Mouse (Mus musculus) intestine, embryonic 14.5 days (tissue): Measurements from ENCODE around the gene Zscan26. TPM values are rescaled to one million over a fixed set of nuclear protein-coding genes. Genes with fewer than 3 reads are reported as not detected.
"Not testable (repeated sequence)": the region's sequence is repeated elsewhere in the genome, so short reads cannot be mapped to it uniquely, and the experiment has no call there.

Experiments used
- ATAC-seq: fragments of 200-750 bp; cut with Nextera tagmentation; replicated peaks from 2 replicates; pipeline ENCODE4 v1.8.0; 2017; ENCODE audit warnings: low read depth, moderate number of reproducible peaks, moderate TSS enrichment, moderate library complexity; ENCODE audit not compliant: low FRiP score, low TSS enrichment
- DNase-seq: peaks from one replicate; pipeline ENCODE4 v3.0.0-alpha.2; 2018; ENCODE audit warnings: low spot score
- H3K27ac ChIP-seq: fragments of 300-500 bp; sonication (generic); 2 replicates; pipeline ENCODE4 v1.5.1; 2014; ENCODE audit warnings: low read depth, mild to moderate bottlenecking, control low read depth
- H3K27me3 ChIP-seq: fragments of 300-500 bp; sonication (generic); replicated peaks from 2 replicates; pipeline ENCODE4 v1.6.1; 2014; ENCODE audit warnings: low read length, control low read depth; ENCODE audit not compliant: control insufficient read depth, insufficient read depth
- H3K36me3 ChIP-seq: fragments of 300-500 bp; sonication (generic); 2 replicates; pipeline ENCODE4 v1.6.1; 2014; ENCODE audit warnings: low read length, control low read depth; ENCODE audit not compliant: control insufficient read depth, insufficient read depth
- H3K4me1 ChIP-seq: fragments of 300-500 bp; sonication (generic); replicated peaks from 2 replicates; pipeline ENCODE4 v1.6.1; 2014; ENCODE audit warnings: low read length, control low read depth, mixed read lengths; ENCODE audit not compliant: control insufficient read depth, insufficient read depth
- H3K4me2 ChIP-seq: fragments of 300-500 bp; sonication (generic); 2 replicates; pipeline ENCODE4 v1.6.1; 2014; ENCODE audit warnings: low read length
- H3K4me3 ChIP-seq: fragments of 300-500 bp; sonication (generic); 2 replicates; pipeline ENCODE4 v1.5.1; 2014; ENCODE audit warnings: low read depth, low read length, control low read depth, mixed read lengths
- H3K9ac ChIP-seq: fragments of 300-500 bp; sonication (generic); 2 replicates; pipeline ENCODE4 v1.6.1; 2014; ENCODE audit warnings: mild to moderate bottlenecking, low read length
- H3K9me3 ChIP-seq: fragments of 300-500 bp; sonication (generic); 2 replicates; pipeline ENCODE4 v1.6.1; 2016; ENCODE audit warnings: low read length, control low read depth; ENCODE audit not compliant: control insufficient read depth
- WGBS: fragments of 180-500 bp; shearing (Covaris S2); extraction: QIAGEN DNeasy Blood & Tissue Kit; methylation state at CpG from one replicate; pipeline ENCODE4 v1.1.7; 2014; 5-methylcytosine and 5-hydroxymethylcytosine counted together
- polyA plus RNA-seq: library from polyadenylated mRNA; unstranded; fragments of >200 nt; fragmentation: Nextera tagmentation; extraction: Ambion mirVana; gene quantifications from 2 replicates; pipeline ENCODE4 v1.2.1, GENCODE M21; 2014

Zscan26 gene
- polyA plus RNA-seq, 1 experiment from 2014 or later = 23.0 TPM

- peak; percentile 94 for DNase-seq
- Histone ChIP-seq H3K9ac (peak within 1 kb of the TSS; percentile 90), H3K4me2 (peak within 1 kb of the TSS; percentile 67), H3K4me3 (peak within 1 kb of the TSS; percentile 83), H3K27me3 (no peaks in the 10 kb centered on the region), H3K9me3 (no peaks in the 10 kb centered on the region), H3K27ac (peak within 1 kb of the TSS; percentile 64; the same call in 1 of the 2 replicates), H3K36me3 (peaks cover 14% of the 10 kb centered on the region; the same call in 1 of the 2 replicates), H3K4me1 (0 out of 2 replicates have a peak, but pooled peaks cover 9% of the 10 kb centered on the region)
- WGBS = under 1% methylated on average over 35 of the region's 35 CpGs
- peak; percentile 92 for ATAC-seq
Observed at GRCm38 (mm10) chr13:21402287-21402846, 51.2 kb downstream of the Zscan26 start, which contains the start of gene Zkscan3. TSS of gene Zkscan3 (minus strand) at chr13:21402755.

GRCm38 (mm10) chr13:21401636-21402286 is 51.8 kb downstream of the Zscan26 start:
- Histone ChIP-seq H3K36me3 (peaks cover 14% of the 10 kb centered on the region; the same call in 1 of the 2 replicates), H3K27me3 (no peaks in the 10 kb centered on the region), H3K27ac (peak overlapping the region; percentile 64; the same call in 1 of the 2 replicates), H3K4me3 (peak overlapping the region; percentile 83), H3K9me3 (no peaks in the 10 kb centered on the region), H3K4me1 (0 out of 2 replicates have a peak, but pooled peaks cover 9% of the 10 kb centered on the region), H3K4me2 (peak overlapping the region; percentile 67), H3K9ac (peak overlapping the region; percentile 90)
- WGBS = 10% methylated on average over 12 of the region's 12 CpGs
- DNase-seq (no peak), ATAC-seq (peak; percentile 42)

GRCm38 (mm10) chr13:21401166-21401565 is 52.4 kb downstream of the Zscan26 start:
- Histone ChIP-seq H3K4me1 (0 out of 2 replicates have a peak, but pooled peaks cover 9% of the 10 kb centered on the region), H3K27ac (no peak overlapping the region), H3K9me3 (no peaks in the 10 kb centered on the region), H3K27me3 (no peaks in the 10 kb centered on the region), H3K4me2 (peak overlapping the region; percentile 67), H3K9ac (peak overlapping the region; percentile 90), H3K4me3 (peak overlapping the region; percentile 83), H3K36me3 (peaks cover 18% of the 10 kb centered on the region; the same call in 1 of the 2 replicates)
- no peak for ATAC-seq
- 71% methylated on average over 3 of the region's 3 CpGs for WGBS
- DNase-seq = no peak

- no peak for DNase-seq
- Histone ChIP-seq H3K4me1 (0 out of 2 replicates have a peak, but pooled peaks cover 9% of the 10 kb centered on the region), H3K36me3 (peaks cover 49% of the 10 kb centered on the region), H3K9me3 (no peaks in the 10 kb centered on the region), H3K27ac (no peak overlapping the region), H3K4me3 (no peak overlapping the region), H3K27me3 (no peaks in the 10 kb centered on the region), H3K9ac (no peak overlapping the region), H3K4me2 (no peak overlapping the region)
- ATAC-seq = no peak
- WGBS = 84% methylated on average over 2 of the region's 2 CpGs
Observed at GRCm38 (mm10) chr13:21397486-21397885, 56.0 kb downstream of the Zscan26 start.

- WGBS = 94% methylated on average over 18 of the region's 18 CpGs
- not testable (repeated sequence) for H3K4me1 ChIP-seq, H3K27me3 ChIP-seq, H3K27ac ChIP-seq, H3K4me2 ChIP-seq, DNase-seq, H3K9ac ChIP-seq, H3K4me3 ChIP-seq, H3K9me3 ChIP-seq
- H3K36me3 ChIP-seq = peaks cover 63% of the 10 kb centered on the region
- ATAC-seq = 0 out of 2 replicates have a peak, but pooled peaks have one; percentile 62
Observed at GRCm38 (mm10) chr13:21396048-21396447, 57.5 kb downstream of the Zscan26 start.

GRCm38 (mm10) chr13:21395623-21396022 is 57.9 kb downstream of the Zscan26 start:
- DNase-seq = no peak

GRCm38 (mm10) chr13:21395211-21395610 is 58.3 kb downstream of the Zscan26 start:
- ATAC-seq (no peak), DNase-seq (no peak)
- H3K4me3 ChIP-seq = no peak overlapping the region
- no peaks in the 10 kb centered on the region for H3K27me3 ChIP-seq
- no peak overlapping the region for H3K9ac ChIP-seq
- H3K9me3 ChIP-seq = no peaks in the 10 kb centered on the region
- H3K4me1 ChIP-seq = no peaks in the 10 kb centered on the region
- WGBS = 95% methylated on average over 1 of the region's 1 CpGs
- no peak overlapping the region for H3K4me2 ChIP-seq
- peaks cover 69% of the 10 kb centered on the region for H3K36me3 ChIP-seq
- H3K27ac ChIP-seq = no peak overlapping the region

More at GRCm38 (mm10) chr13:21395623-21396022, 57.9 kb downstream of the Zscan26 start:
- no peaks in the 10 kb centered on the region for H3K9me3 ChIP-seq
- no peak for ATAC-seq
- H3K4me1 ChIP-seq = no peaks in the 10 kb centered on the region
- 95% methylated on average over 6 of the region's 6 CpGs for WGBS
- no peak overlapping the region for H3K4me2 ChIP-seq
- H3K27ac ChIP-seq = no peak overlapping the region
- H3K9ac ChIP-seq = no peak overlapping the region
- H3K27me3 ChIP-seq = no peaks in the 10 kb centered on the region
- no peak overlapping the region for H3K4me3 ChIP-seq
- H3K36me3 ChIP-seq = peaks cover 67% of the 10 kb centered on the region
